Mouse (Mus musculus): ENCODE data around the gene Atp1b1.

DNA sequence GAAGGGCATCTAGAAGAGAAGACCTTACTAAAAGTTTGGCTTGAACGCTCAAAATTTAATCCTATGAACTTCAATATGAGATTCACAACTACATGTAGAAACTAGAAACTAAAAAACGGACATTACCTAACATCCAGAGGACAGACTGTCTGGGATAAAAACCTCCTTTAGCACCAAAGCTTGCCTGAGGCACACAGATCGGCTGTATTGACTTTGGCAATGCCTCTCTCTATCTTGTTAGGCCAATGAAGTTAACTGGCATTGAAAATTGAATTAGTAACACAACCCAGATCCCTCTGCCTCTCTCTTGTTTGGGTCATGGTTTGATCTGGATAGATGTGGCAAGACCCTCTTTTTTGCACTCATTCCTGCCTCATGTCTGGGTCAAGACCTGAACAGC is 24.7 kb upstream of the Atp1b1 start:
- TF ChIP-seq POLR2A (IDR thresholded peaks at IDR 0.05; ENCODE audit: low read depth, low read length) (no peak), EP300 (IDR thresholded peaks at IDR 0.05; ENCODE audit: low read length) (no peak), CTCF (conservative IDR thresholded peaks at IDR 0.05 in 1 of 2, IDR thresholded peaks at IDR 0.05 in 1 of 2; ENCODE audit: low read depth in 2 of 2, low read length in 2 of 2) (no peak), POLR2AphosphoS2 (IDR thresholded peaks at IDR 0.05; ENCODE audit: low read depth, low read length) (no peak), CHD2 (IDR thresholded peaks at IDR 0.05; ENCODE audit: low read length) (no peak), BHLHE40 (IDR thresholded peaks at IDR 0.05; ENCODE audit: low read depth, low read length) (no peak)
